Mouse (Mus musculus) forebrain, embryonic 11.5 days (tissue): ENCODE results near the gene Ccdc153. TPM values are rescaled to one million over a fixed set of nuclear protein-coding genes. Genes with fewer than 3 reads are reported as not detected.

Experiments
- ATAC-seq: fragments of 200-750 bp; cut with Nextera tagmentation; replicated peaks from 2 replicates; pipeline ENCODE4 v1.8.0; 2017; ENCODE audit warnings: moderate TSS enrichment; ENCODE audit not compliant: low FRiP score
- DNase-seq: peaks from one replicate; pipeline ENCODE4 v3.0.0-alpha.2; 2017; ENCODE audit warnings: low spot score
- H3K27ac ChIP-seq: fragments of 300-500 bp; sonication (generic); 2 replicates; pipeline ENCODE4 v1.5.1; 2014; ENCODE audit warnings: low read depth, low read length
- H3K27me3 ChIP-seq: fragments of 300-500 bp; sonication (generic); 2 replicates; pipeline ENCODE4 v1.6.1; 2014; ENCODE audit warnings: mild to moderate bottlenecking, low read length, mixed read lengths; ENCODE audit not compliant: control insufficient read depth, insufficient read depth
- H3K36me3 ChIP-seq: fragments of 300-500 bp; sonication (generic); 2 replicates; pipeline ENCODE4 v1.6.1; 2014; ENCODE audit warnings: mild to moderate bottlenecking, low read length, moderate library complexity, mixed read lengths; ENCODE audit not compliant: control insufficient read depth, insufficient read depth
- H3K4me1 ChIP-seq: fragments of 300-500 bp; sonication (generic); replicated peaks from 2 replicates; pipeline ENCODE4 v1.6.1; 2014; ENCODE audit warnings: low read length, mixed read lengths; ENCODE audit not compliant: control insufficient read depth, insufficient read depth
- H3K4me2 ChIP-seq: fragments of 300-500 bp; sonication (generic); 2 replicates; pipeline ENCODE4 v1.6.1; 2014; ENCODE audit warnings: low read depth, mild to moderate bottlenecking, low read length, moderate library complexity, mixed read lengths; ENCODE audit not compliant: severe bottlenecking
- H3K4me3 ChIP-seq: fragments of 300-500 bp; sonication (generic); 2 replicates; pipeline ENCODE4 v1.5.1; 2014; ENCODE audit warnings: low read depth, low read length
- H3K9ac ChIP-seq: fragments of 300-500 bp; sonication (generic); 2 replicates; pipeline ENCODE4 v1.6.1; 2014; ENCODE audit warnings: low read length
- H3K9me3 ChIP-seq: fragments of 300-500 bp; sonication (generic); 2 replicates; pipeline ENCODE4 v1.6.1; 2016; ENCODE audit warnings: low read length, mixed read lengths; ENCODE audit not compliant: control insufficient read depth
- WGBS: fragments of 180-500 bp; shearing (Covaris S2); extraction: QIAGEN DNeasy Blood & Tissue Kit; methylation state at CpG from one replicate; pipeline ENCODE4 v1.1.7; 2014; 5-methylcytosine and 5-hydroxymethylcytosine counted together
- polyA plus RNA-seq: library from polyadenylated mRNA; unstranded; fragments of >200 nt; fragmentation: Nextera tagmentation; extraction: Ambion mirVana; gene quantifications from 2 replicates; pipeline ENCODE4 v1.2.1, GENCODE M21; 2014

Ccdc153 gene
- polyA plus RNA-seq: not detected in 2 replicates

DNA sequence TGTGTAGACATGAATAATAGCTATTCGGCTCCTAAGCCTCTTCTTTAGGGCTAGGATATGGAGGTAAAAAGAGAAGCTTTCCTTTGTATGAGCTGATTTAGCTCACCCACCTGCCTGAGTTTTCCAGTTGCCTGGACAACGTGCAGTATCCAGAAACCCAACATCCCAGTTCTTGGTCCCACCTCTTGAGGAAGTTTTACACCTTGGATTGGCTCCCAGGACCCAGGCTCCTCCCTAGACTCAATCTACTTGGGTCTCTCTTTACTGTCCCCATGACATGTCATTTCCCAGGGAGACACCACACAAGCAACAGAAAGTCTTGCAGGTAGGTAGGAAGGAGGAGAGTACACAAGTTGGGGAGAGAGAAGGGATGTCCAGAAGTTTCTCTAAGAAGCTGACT lies at the start of gene Ccdc153:
Ccdc153 (plus strand) TSS at position 278 of the 400 bp plus-strand sequence.
- ATAC-seq: no peak
- Histone ChIP-seq H3K36me3 (no peaks in the 10 kb centered on the region), H3K4me2 (no peak within 1 kb of the TSS), H3K9me3 (no peaks in the 10 kb centered on the region), H3K4me3 (no peak within 1 kb of the TSS), H3K27ac (no peak within 1 kb of the TSS), H3K9ac (no peak within 1 kb of the TSS), H3K27me3 (no peaks in the 10 kb centered on the region), H3K4me1 (no peaks in the 10 kb centered on the region)
- no peak for DNase-seq
- 55% methylated on average over 2 of the region's 2 CpGs for WGBS

DNA sequence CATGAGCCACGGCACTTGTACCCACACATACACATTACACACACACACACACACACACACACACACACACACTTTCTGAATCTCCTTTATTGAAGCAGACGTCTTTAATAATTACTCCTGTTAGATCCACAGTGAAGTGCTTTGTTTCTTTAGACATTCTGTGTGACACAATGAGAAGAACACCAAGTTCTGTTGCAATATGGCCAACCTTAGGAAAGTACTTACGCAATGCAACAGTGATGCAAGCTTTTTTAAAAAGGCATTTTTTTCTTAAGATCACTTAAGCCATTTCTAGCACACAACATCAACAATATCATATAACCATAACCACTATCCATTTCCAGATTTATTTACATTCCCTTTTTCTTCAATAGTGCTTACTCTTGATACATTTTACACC lies 49.3 kb upstream of the Ccdc153 start:
- Histone ChIP-seq H3K9ac (no peak overlapping the region), H3K9me3 (no peaks in the 10 kb centered on the region), H3K27ac (no peak overlapping the region), H3K4me3 (no peak overlapping the region), H3K36me3 (no peaks in the 10 kb centered on the region), H3K4me1 (no peaks in the 10 kb centered on the region), H3K27me3 (no peaks in the 10 kb centered on the region), H3K4me2 (no peak overlapping the region)
- no peak for ATAC-seq
- 69% methylated on average over 3 of the region's 3 CpGs for WGBS
- no peak for DNase-seq

DNA sequence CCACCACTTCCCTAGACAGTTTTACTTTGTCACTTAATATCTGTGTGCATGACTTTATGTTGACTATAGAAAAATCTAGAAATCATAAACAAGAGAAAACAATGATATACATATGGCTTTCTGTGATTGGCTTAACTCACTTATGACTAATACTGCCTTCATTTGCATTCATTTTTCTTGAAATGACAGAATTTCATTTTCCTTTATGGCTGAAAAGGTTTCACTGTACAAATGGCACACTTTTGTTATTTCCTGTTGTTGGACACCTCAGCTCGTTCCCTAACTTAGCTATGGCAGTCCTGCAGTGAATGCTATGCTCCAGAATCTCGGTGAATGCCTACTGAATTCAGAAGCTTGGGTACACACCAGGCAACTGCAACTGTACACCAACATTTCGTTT lies 48.2 kb upstream of the Ccdc153 start:
- Histone ChIP-seq H3K36me3 (no peaks in the 10 kb centered on the region), H3K4me1 (no peaks in the 10 kb centered on the region), H3K4me3 (no peak overlapping the region), H3K27me3 (no peaks in the 10 kb centered on the region), H3K9ac (no peak overlapping the region), H3K9me3 (no peaks in the 10 kb centered on the region), H3K4me2 (no peak overlapping the region), H3K27ac (no peak overlapping the region)
- WGBS: 94% methylated on average over 3 of the region's 3 CpGs
- no peak for ATAC-seq
- DNase-seq: no peak

DNA sequence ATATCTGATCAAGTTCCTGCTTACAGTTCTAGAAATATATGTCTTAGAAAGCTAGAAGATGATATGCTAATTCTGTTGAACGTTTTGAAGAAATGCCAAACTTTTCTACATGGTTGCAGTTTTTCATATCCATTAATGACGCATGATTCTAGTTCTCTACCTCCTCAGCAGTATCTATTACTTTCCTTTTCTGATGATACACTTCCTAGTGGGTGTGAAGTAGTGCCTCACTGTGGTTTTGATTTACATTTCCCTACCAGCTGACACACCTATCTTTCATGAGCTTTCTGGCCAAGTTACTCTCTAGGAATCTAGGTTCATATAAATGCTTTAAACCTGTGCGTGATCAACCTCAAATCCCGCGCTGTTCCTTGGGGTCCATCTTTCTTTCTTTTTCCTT lies 47.7 kb upstream of the Ccdc153 start:
- 95% methylated on average over 5 of the region's 5 CpGs for WGBS
- no peaks in the 10 kb centered on the region for H3K27me3 ChIP-seq
- no peaks in the 10 kb centered on the region for H3K4me1 ChIP-seq
- H3K4me3 ChIP-seq: no peak overlapping the region
- DNase-seq (no peak), ATAC-seq (no peak)
- no peak overlapping the region for H3K27ac ChIP-seq
- H3K9ac ChIP-seq: no peak overlapping the region
- H3K36me3 ChIP-seq: no peaks in the 10 kb centered on the region
- H3K9me3 ChIP-seq: no peaks in the 10 kb centered on the region
- H3K4me2 ChIP-seq: no peak overlapping the region

DNA sequence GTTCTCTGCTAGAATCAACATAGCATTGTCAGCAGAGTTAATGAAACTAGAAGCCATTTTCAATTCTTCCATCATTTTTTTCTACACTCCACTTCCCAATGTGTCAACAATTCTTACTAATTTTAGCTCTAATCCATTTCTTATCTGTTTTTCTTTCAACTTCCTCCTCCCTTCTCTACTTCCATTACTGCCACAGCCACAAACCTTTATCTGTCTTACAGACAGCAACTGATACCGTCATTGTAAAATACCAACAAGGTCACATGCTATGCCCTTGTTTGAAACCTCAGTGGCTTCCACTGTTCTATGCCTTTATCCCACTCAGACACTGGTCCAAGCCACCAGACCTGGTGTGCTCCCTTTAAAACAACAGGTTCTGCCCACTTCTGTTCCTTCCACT lies 46.5 kb upstream of the Ccdc153 start:
- no peak for DNase-seq
- no peak overlapping the region for H3K4me3 ChIP-seq
- H3K4me1 ChIP-seq: no peaks in the 10 kb centered on the region
- H3K4me2 ChIP-seq: no peak overlapping the region
- H3K36me3 ChIP-seq: no peaks in the 10 kb centered on the region
- ATAC-seq: no peak
- H3K9me3 ChIP-seq: no peaks in the 10 kb centered on the region
- no peak overlapping the region for H3K27ac ChIP-seq
- no peak overlapping the region for H3K9ac ChIP-seq
- no peaks in the 10 kb centered on the region for H3K27me3 ChIP-seq
- 95% methylated on average over 1 of the region's 1 CpGs for WGBS

DNA sequence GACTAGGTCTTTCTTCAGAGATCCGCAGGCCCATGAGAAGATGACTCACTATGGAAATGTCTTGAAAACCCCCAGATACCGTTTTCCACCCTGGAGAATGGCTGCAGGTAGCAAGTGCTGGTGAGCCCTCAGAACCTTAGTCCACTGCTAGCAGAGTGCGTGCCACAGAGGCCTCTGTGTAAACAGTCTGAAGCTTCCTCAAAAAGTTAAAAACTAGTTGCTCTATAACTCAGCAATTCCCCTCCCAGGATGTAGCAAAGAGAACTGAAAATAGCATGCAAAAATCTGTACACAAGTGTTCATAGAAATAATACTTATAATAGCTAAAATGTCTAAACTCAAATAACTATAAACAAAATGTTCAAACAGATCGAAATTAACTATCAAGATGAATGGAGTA lies 44.1 kb upstream of the Ccdc153 start:
- no peaks in the 10 kb centered on the region for H3K36me3 ChIP-seq
- ATAC-seq (no peak), DNase-seq (no peak)
- H3K9me3 ChIP-seq: no peaks in the 10 kb centered on the region
- H3K9ac ChIP-seq: no peak overlapping the region
- H3K27ac ChIP-seq: no peak overlapping the region
- 93% methylated on average over 4 of the region's 4 CpGs for WGBS
- H3K4me1 ChIP-seq: no peaks in the 10 kb centered on the region
- no peaks in the 10 kb centered on the region for H3K27me3 ChIP-seq
- H3K4me3 ChIP-seq: no peak overlapping the region
- no peak overlapping the region for H3K4me2 ChIP-seq

DNA sequence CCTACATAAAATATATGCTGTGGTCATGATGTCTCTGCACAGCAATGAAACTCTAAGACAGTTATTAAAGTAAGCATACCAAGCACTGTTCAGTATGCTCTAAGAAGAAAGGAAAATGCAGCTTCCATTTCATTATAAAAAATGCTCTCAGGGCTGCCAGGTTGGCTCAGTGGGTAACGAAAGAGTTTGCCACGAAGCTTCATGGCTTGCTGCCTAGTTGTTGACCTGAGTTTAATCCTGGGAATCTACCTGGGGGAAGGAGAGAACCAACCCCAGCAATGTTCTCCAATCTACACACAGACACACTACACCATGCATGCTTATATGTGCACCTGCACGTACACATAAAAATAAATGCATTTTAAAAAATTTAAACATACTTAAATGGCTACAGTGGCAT lies 41.3 kb upstream of the Ccdc153 start:
- no peak overlapping the region for H3K9ac ChIP-seq
- H3K36me3 ChIP-seq: no peaks in the 10 kb centered on the region
- H3K4me3 ChIP-seq: no peak overlapping the region
- H3K27ac ChIP-seq: no peak overlapping the region
- DNase-seq: no peak
- H3K4me1 ChIP-seq: no peaks in the 10 kb centered on the region
- WGBS: 94% methylated on average over 3 of the region's 3 CpGs
- H3K4me2 ChIP-seq: no peak overlapping the region
- no peaks in the 10 kb centered on the region for H3K27me3 ChIP-seq
- no peak for ATAC-seq
- H3K9me3 ChIP-seq: no peaks in the 10 kb centered on the region

DNA sequence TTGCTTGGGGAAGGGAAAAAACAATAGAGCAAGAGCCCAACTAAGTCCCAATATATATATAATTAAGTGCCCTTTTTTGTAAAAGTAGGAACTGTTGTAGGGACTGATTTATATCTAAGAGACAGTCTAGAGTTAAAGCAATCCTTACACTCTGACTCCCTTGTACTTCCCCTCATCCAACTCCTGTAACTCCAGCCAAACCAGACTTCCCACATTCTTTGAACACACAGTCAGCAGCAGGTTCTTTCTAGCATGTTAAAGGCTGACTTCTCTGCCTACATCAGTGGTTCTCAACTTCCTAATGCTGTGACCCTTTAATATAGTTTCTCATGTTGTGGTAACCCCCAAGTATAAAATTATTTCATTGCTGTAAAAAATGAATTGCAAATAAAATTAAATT lies 40.9 kb upstream of the Ccdc153 start:
- no peaks in the 10 kb centered on the region for H3K4me1 ChIP-seq
- no peak for ATAC-seq
- H3K9ac ChIP-seq: no peak overlapping the region
- no peaks in the 10 kb centered on the region for H3K9me3 ChIP-seq
- H3K36me3 ChIP-seq: no peaks in the 10 kb centered on the region
- no peak overlapping the region for H3K27ac ChIP-seq
- no peak for DNase-seq
- H3K4me2 ChIP-seq: no peak overlapping the region
- no peaks in the 10 kb centered on the region for H3K27me3 ChIP-seq
- H3K4me3 ChIP-seq: no peak overlapping the region

DNA sequence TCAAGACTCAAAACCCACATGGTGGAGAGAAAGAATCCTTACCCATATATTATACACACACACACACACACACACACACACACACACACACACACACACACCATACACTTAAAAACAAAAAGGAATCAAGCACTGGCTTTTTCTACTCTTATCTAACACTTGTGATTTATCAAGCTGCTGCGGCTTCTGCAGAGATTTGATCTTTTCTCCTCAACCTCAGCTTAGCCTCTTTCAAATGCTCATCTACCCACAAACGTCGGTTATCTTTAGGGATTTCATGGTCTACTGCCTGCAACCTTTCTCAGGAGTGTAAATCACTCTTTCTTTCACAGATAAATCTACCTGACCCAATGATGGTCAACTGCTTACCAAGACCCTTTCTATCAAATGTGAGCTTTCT lies 40.0 kb upstream of the Ccdc153 start:
- Histone ChIP-seq H3K9ac (no peak overlapping the region), H3K27ac (no peak overlapping the region), H3K9me3 (no peaks in the 10 kb centered on the region), H3K27me3 (no peaks in the 10 kb centered on the region), H3K36me3 (no peaks in the 10 kb centered on the region), H3K4me1 (no peaks in the 10 kb centered on the region), H3K4me2 (no peak overlapping the region), H3K4me3 (no peak overlapping the region)
- DNase-seq (no peak), ATAC-seq (no peak)
- 88% methylated on average over 3 of the region's 3 CpGs for WGBS
